Mouse (Mus musculus) T-cell, adult 2 months (primary cell): ENCODE measurements around the gene Lif.

Experiments
- DNase-seq: peaks from one replicate; pipeline ENCODE4 v3.0.0; 2022; ENCODE audit warnings: low spot score

The Lif gene

GRCm38 (mm10) chr11:4256846-4257607 lies at the start of gene Lif:
Gene Lif, plus strand, starts transcription at chr11:4257557.
- DNase-seq, result no peak

GRCm38 (mm10) chr11:4207655-4208054 lies 49.7 kb upstream of the Lif start:
- no peak for DNase-seq

GRCm38 (mm10) chr11:4209556-4209955 lies 47.8 kb upstream of the Lif start:
- no peak for DNase-seq

GRCm38 (mm10) chr11:4210786-4211185 lies 46.6 kb upstream of the Lif start:
- no peak for DNase-seq

GRCm38 (mm10) chr11:4213107-4213506 lies 44.2 kb upstream of the Lif start:
- no peak for DNase-seq

- DNase-seq, result no peak
Observed at GRCm38 (mm10) chr11:4214572-4214971, 42.8 kb upstream of the Lif start.

GRCm38 (mm10) chr11:4215061-4215460 lies 42.3 kb upstream of the Lif start:
- no peak for DNase-seq

- no peak for DNase-seq
Observed at GRCm38 (mm10) chr11:4216248-4217000, 40.9 kb upstream of the Lif start.

GRCm38 (mm10) chr11:4217914-4218629 lies 39.3 kb upstream of the Lif start, which contains the start of gene Castor1:
Gene Castor1, plus strand, starts transcription at chr11:4218225.
- DNase-seq, result peak; percentile 88

GRCm38 (mm10) chr11:4218637-4219036 lies 38.7 kb upstream of the Lif start:
- DNase-seq, result no peak

- DNase-seq, result no peak
Observed at GRCm38 (mm10) chr11:4219317-4219751, 38.0 kb upstream of the Lif start.

GRCm38 (mm10) chr11:4219908-4220307 lies 37.4 kb upstream of the Lif start:
- DNase-seq, result no peak

- peak; percentile 77 for DNase-seq
Observed at GRCm38 (mm10) chr11:4220443-4221400, 36.6 kb upstream of the Lif start.

- DNase-seq, result no peak
Observed at GRCm38 (mm10) chr11:4222046-4222950, 35.1 kb upstream of the Lif start.

GRCm38 (mm10) chr11:4223393-4224188 lies 33.8 kb upstream of the Lif start:
- no peak for DNase-seq

- no peak for DNase-seq
Observed at GRCm38 (mm10) chr11:4224223-4224622, 33.1 kb upstream of the Lif start.

- DNase-seq, result no peak
Observed at GRCm38 (mm10) chr11:4226569-4227325, 30.6 kb upstream of the Lif start.

GRCm38 (mm10) chr11:4228463-4228862 lies 28.9 kb upstream of the Lif start:
- no peak for DNase-seq

- DNase-seq, result no peak
Observed at GRCm38 (mm10) chr11:4229841-4230240, 27.5 kb upstream of the Lif start.
